Mouse (Mus musculus) lung, postnatal 0 days (tissue): ENCODE measurements at regions not wholly inside any gene's neighbourhood (a gene's known extent, or its start where the extent isn't known, plus 50 kb on each side); places are given as distances from the start of the nearest gene placed in this dataset.

Experiments used
- CTCF ChIP-seq: IDR thresholded peaks from 2 replicates; pipeline ENCODE4 v1.5.1; 2016; ENCODE audit warnings: antibody characterized with exemption, mild to moderate bottlenecking
- EP300 ChIP-seq: IDR thresholded peaks from 2 replicates; pipeline ENCODE4 v1.6.1; 2016; ENCODE audit warnings: antibody characterized with exemption, mild to moderate bottlenecking, control low read depth

DNA sequence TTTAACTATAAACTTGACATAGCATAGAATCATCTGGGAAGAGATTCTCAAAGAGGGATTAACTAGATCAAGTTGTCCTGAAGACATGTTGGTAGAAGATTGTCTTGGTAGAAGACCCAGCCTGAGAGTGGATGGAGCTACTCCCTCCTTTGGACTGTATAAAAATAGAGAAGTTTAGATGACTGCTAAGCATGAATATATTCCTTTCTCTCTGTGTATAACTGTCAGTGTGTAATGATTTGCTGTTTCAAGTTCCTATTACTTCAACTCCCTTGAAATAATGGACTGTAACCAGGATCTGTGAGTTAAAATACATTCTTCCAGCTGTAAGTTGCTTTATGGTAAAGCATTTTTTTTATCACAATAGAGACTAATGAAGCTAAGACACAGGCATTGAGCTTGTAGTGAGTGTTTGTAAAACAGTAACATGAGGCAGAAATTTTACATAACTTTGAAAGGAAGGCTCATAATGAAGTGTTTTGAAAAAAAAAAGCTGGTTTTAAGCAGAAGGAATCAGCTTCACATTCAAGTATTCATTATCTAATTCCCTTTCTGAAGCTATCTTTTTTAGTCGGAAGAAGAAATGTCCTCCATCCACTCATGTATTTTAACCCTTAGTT, 2676.8 kb downstream of the 9330182O14Rik start:
- TF ChIP-seq CTCF = no peak
- no peak for TF ChIP-seq EP300
